ENCODE assay signal across 22 mouse cellular contexts in genomic region chr5:42067476-42068187, GRCm38 (mm10). TPM values are rescaled to one million over a fixed set of nuclear protein-coding genes. Genes with fewer than 3 reads are reported as not detected.
DNase-seq lines count a peak whose midpoint lies in the region; ATAC-seq and TF ChIP-seq lines count a peak whose summit lies in the region.
"Had no signal": no experiment of that assay in that cellular context is flagged by ENCODE, and none has a peak within 500 bp of the region (broad histone marks: within the 10 kb centered on the region; RNA-seq: fewer than 3 reads in every experiment).

Gene Gm16223, plus strand, starts transcription at chr5:42067960.

- no peaks in the 10 kb centered on the region for H3K4me1 ChIP-seq in forebrain, postnatal 0 days (ENCODE audit: insufficient read depth)
- H3K4me1 ChIP-seq in midbrain, embryonic 14.5 days (ENCODE audit: control insufficient read depth, insufficient read depth, low read length): 0 out of 2 replicates have a peak, but pooled peaks cover 2% of the 10 kb centered on the region
- H3K4me1 ChIP-seq: embryonic facial prominence, embryonic 12.5 days; limb, embryonic 12.5 days; megakaryocyte, embryonic 14.5 days had no signal

- no peak within 1 kb of the TSS for H3K27ac ChIP-seq in forebrain, postnatal 0 days (ENCODE audit: low read depth, low read length)
- H3K27ac ChIP-seq in midbrain, embryonic 14.5 days (replicated peaks; ENCODE audit: low read depth, low read length): peak within 1 kb of the TSS; percentile 61; the same call in 1 of the 2 replicates
- H3K27ac ChIP-seq: embryonic facial prominence, embryonic 12.5 days; gastrocnemius, adult 2 months; heart, adult 2 months; limb, embryonic 12.5 days; liver, embryonic 14.5 days; stomach, postnatal 0 days had no signal

- H3K9me3 ChIP-seq in forebrain, postnatal 0 days (ENCODE audit: low read length): no peaks in the 10 kb centered on the region
- no peaks in the 10 kb centered on the region for H3K9me3 ChIP-seq in midbrain, embryonic 14.5 days (ENCODE audit: control insufficient read depth, low read length)
- H3K9me3 ChIP-seq: embryonic facial prominence, embryonic 12.5 days; limb, embryonic 12.5 days had no signal

- peak; percentile 61; the same call in 1 of the 2 replicates for ATAC-seq in forebrain, postnatal 0 days
- ATAC-seq in midbrain, embryonic 14.5 days (ENCODE audit: low FRiP score, low TSS enrichment): peak; percentile 71
- ATAC-seq: inflammation-experienced regulatory T-cells, adult 6 months; lung, postnatal 0 days had no signal

- H3K4me3 ChIP-seq in forebrain, postnatal 0 days (ENCODE audit: low read depth, low read length): no peak within 1 kb of the TSS
- H3K4me3 ChIP-seq in midbrain, embryonic 14.5 days (replicated peaks; ENCODE audit: low read depth, low read length): no peak within 1 kb of the TSS
- H3K4me3 ChIP-seq: embryonic facial prominence, embryonic 12.5 days; gastrocnemius, adult 2 months; heart, adult 2 months; limb, embryonic 12.5 days; megakaryocyte, embryonic 14.5 days had no signal

- H3K4me2 ChIP-seq in forebrain, postnatal 0 days (ENCODE audit: low read depth): no peak within 1 kb of the TSS
- H3K4me2 ChIP-seq in midbrain, embryonic 14.5 days (ENCODE audit: low read length): no peak within 1 kb of the TSS
- H3K4me2 ChIP-seq: embryonic facial prominence, embryonic 12.5 days; limb, embryonic 12.5 days had no signal

- H3K27me3 ChIP-seq in forebrain, postnatal 0 days (ENCODE audit: insufficient read depth, low read length): no peaks in the 10 kb centered on the region
- no peaks in the 10 kb centered on the region for H3K27me3 ChIP-seq in midbrain, embryonic 14.5 days (ENCODE audit: control insufficient read depth, insufficient read depth, low read length)
- H3K27me3 ChIP-seq: embryonic facial prominence, embryonic 12.5 days; limb, embryonic 12.5 days; megakaryocyte, embryonic 14.5 days had no signal

- DNase-seq in adrenal gland, adult (ENCODE audit: inconsistent age in 2 of 2, low spot score in 1 of 2): peak; percentile 17 to 61
- DNase-seq in adrenal gland, postnatal 14 days: no peak
- peak; percentile 96 for DNase-seq in Muller cell, postnatal 12 days (ENCODE audit: inconsistent ontology term)
- DNase-seq in forebrain, postnatal 0 days: peak; percentile 7
- DNase-seq in midbrain, embryonic 14.5 days: peak; percentile 57
- DNase-seq in ovary, postnatal 10 days (ENCODE audit: low spot score): no peak
- DNase-seq in adipocyte (ENCODE audit: low spot score): no peak
- DNase-seq in cerebellum, postnatal 36 days: no peak
- DNase-seq: cerebellum, adult 11 months; gastrocnemius, adult 2 months; heart, adult 2 months; thymus, postnatal 36 days had no signal

- H3K9ac ChIP-seq in forebrain, postnatal 0 days: no peak within 1 kb of the TSS
- H3K9ac ChIP-seq in midbrain, embryonic 14.5 days (replicated peaks; ENCODE audit: low read length): no peak within 1 kb of the TSS
- H3K9ac ChIP-seq: embryonic facial prominence, embryonic 12.5 days; limb, embryonic 12.5 days; liver, embryonic 14.5 days had no signal

- TF ChIP-seq CTCF in forebrain, postnatal 0 days (IDR thresholded peaks at IDR 0.05; ENCODE audit: low read depth): no peak

- WGBS in forebrain, postnatal 0 days: 29% methylated on average over 10 of the region's 10 CpGs
- 61% methylated on average over 10 of the region's 10 CpGs for WGBS in midbrain, embryonic 14.5 days

- H3K36me3 ChIP-seq in forebrain, postnatal 0 days (ENCODE audit: insufficient read depth): no peaks in the 10 kb centered on the region
- H3K36me3 ChIP-seq in midbrain, embryonic 14.5 days (ENCODE audit: control insufficient read depth, insufficient read depth, low read length): no peaks in the 10 kb centered on the region
- H3K36me3 ChIP-seq: embryonic facial prominence, embryonic 12.5 days; limb, embryonic 12.5 days had no signal

RNA-seq across cellular contexts. Expression of gene Gm16223, which starts in this region (rescaled TPM):
- 0.11 TPM in 1 of 2 replicates, not detected in the other for total RNA-seq in adrenal gland, postnatal 14 days (2021)
- not detected in 2 replicates for total RNA-seq in forebrain, postnatal 0 days (2014; rRNA removed)
- not detected in 2 replicates for polyA plus RNA-seq in forebrain, postnatal 0 days (2015; fragmentation: Nextera tagmentation; extraction: Ambion mirVana)
- not detected in 2 replicates for polyA plus RNA-seq in midbrain, embryonic 14.5 days (2014; fragmentation: Nextera tagmentation; extraction: Ambion mirVana)
- total RNA-seq: gastrocnemius, adult 2 months had no signal
- polyA plus RNA-seq: embryonic facial prominence, embryonic 12.5 days; heart, adult 2 months; heart, postnatal 0 days; kidney, embryonic 14.5 days; limb, embryonic 12.5 days; liver, embryonic 14.5 days; lung, postnatal 0 days; spleen, adult 2 months; stomach, postnatal 0 days had no signal

Comparison
In these comparisons a context has a peak if more than half of its experiments do, and no peak if none do; other contexts are left out.
1. DNase-seq: peak in adrenal gland, adult (2 of 2) and Muller cell, postnatal 12 days (single experiment); none in adrenal gland, postnatal 14 days (single experiment), ovary, postnatal 10 days (single experiment), adipocyte (single experiment) and cerebellum, postnatal 36 days (0 of 2).
2. Peak in DNase-seq and ATAC-seq in forebrain, postnatal 0 days; RNA of the gene not detected or under 1 TPM.
3. Peak in DNase-seq, ATAC-seq and H3K27ac ChIP-seq in midbrain, embryonic 14.5 days; RNA of the gene not detected or under 1 TPM.